Mouse (Mus musculus) heart, adult 2 months (tissue): ENCODE data around the gene H2-Ke6. TPM values are rescaled to one million over a fixed set of nuclear protein-coding genes. Genes with fewer than 3 reads are reported as not detected.

ENCODE experiments used
- DNase-seq, 2 experiments: peaks; one replicate each; pipeline ENCODE4 v3.0.0; 2021
- H3K27ac ChIP-seq: fragments of 200-600 bp; 2 replicates; pipeline ENCODE4 v1.8.1; 2022
- H3K27me3 ChIP-seq: fragments of 200-500 bp; 2 replicates; pipeline ENCODE4 v1.6.1; 2012; ENCODE audit warnings: mild to moderate bottlenecking, low read length, inconsistent platforms, mixed read lengths; ENCODE audit not compliant: control insufficient read depth, insufficient read depth
- H3K36me3 ChIP-seq: fragments of 200-500 bp; 2 replicates; pipeline ENCODE4 v1.6.1; 2012; ENCODE audit warnings: low read length, inconsistent platforms; ENCODE audit not compliant: control insufficient read depth, insufficient read depth
- H3K4me1 ChIP-seq: fragments of 200-500 bp; 2 replicates; pipeline ENCODE4 v1.6.1; 2011; ENCODE audit warnings: low read length; ENCODE audit not compliant: control insufficient read depth, insufficient read depth
- H3K4me3 ChIP-seq: fragments of 200-600 bp; 2 replicates; pipeline ENCODE4 v1.8.1; 2022
- H3K79me2 ChIP-seq: fragments of 200-500 bp; replicated peaks from 2 replicates; pipeline ENCODE4 v1.6.1; 2012; ENCODE audit warnings: mild to moderate bottlenecking, inconsistent platforms, low read length, moderate library complexity, mixed read lengths; ENCODE audit not compliant: control insufficient read depth, insufficient read depth
- H3K9ac ChIP-seq: fragments of 200-500 bp; 2 replicates; pipeline ENCODE4 v1.6.1; 2012; ENCODE audit warnings: low read depth, mild to moderate bottlenecking, control low read depth, inconsistent platforms, low read length, mixed read lengths
- CTCF ChIP-seq: fragments of 200-600 bp; IDR thresholded peaks from 2 replicates; pipeline ENCODE4 v1.8.1; 2022; ENCODE audit warnings: antibody characterized with exemption, mild to moderate bottlenecking, moderate library complexity
- EP300 ChIP-seq: fragments of 200-500 bp; IDR thresholded peaks from 2 replicates; pipeline ENCODE4 v1.6.1; 2011; ENCODE audit warnings: low read depth, low read length, control low read depth; ENCODE audit not compliant: insufficient read depth
- POLR2A ChIP-seq: fragments of 200-500 bp; IDR thresholded peaks from 2 replicates; pipeline ENCODE4 v1.6.1; 2011; ENCODE audit warnings: mild to moderate bottlenecking, low read depth, low read length, control low read depth; ENCODE audit not compliant: insufficient read depth
- WGBS: fragments of 180-500 bp; shearing (Covaris S2); methylation state at CpG from one replicate; pipeline ENCODE4 v1.1.7; 2018; 5-methylcytosine and 5-hydroxymethylcytosine counted together
- intact Hi-C: fragments of 180-260 bp; cut with DNase I; formaldehyde crosslinking; loops from one replicate; pipeline ENCODE4 v1.15.1; 2025
- polyA plus RNA-seq: library from polyadenylated mRNA; depleted of rRNA; stranded (reverse); fragments of >200 nt; gene quantifications from 2 replicates; pipeline ENCODE4 v1.2.3, GENCODE M21; 2012
- total RNA-seq, 2 experiments: library from RNA; stranded (reverse); gene quantifications; 2 replicates each; pipeline ENCODE4 v1.2.3; 2021

Gene H2-Ke6
- total and polyA plus RNA-seq, 3 experiments = 91.6 to 138 (median 112) TPM

DNA sequence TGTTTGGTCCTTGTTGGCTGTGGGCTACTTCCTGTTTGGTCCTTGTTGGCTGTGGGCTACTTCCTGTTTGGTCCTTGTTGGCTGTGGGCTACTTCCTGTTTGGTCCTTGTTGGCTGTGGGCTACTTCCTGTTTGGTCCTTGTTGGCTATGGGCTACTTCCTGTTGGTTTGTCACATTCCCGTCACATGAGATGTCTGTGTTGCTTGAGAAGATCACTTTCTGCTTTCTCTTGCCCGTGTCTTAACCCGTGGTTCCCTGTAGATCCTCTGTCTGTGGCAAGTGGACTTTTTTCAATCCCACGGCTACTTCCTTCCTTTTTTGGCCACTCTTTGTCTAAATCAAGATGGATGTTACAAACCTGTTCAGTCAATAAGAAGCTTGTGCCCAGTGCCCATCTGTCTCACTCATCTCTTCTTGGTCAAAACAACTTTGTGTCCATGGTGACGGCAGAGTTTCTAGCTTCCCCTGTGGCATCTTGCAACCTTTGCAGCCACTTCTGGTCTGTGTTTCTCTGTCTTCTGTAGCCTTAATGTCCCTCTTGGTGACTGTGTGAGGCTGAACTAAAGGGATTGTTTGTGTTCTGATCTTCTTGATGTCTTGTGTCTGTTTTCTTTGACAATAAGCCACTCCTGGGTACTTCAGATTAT, 19.7 kb upstream of the H2-Ke6 start:
- H3K27me3 ChIP-seq = no peaks in the 10 kb centered on the region
- no peak for TF ChIP-seq POLR2A
- no peak for TF ChIP-seq CTCF
- no peak for TF ChIP-seq EP300
- DNase-seq = no peak
- no peak overlapping the region for H3K4me3 ChIP-seq
- no peaks in the 10 kb centered on the region for H3K36me3 ChIP-seq
- H3K27ac ChIP-seq = no peak overlapping the region
- no peaks in the 10 kb centered on the region for H3K79me2 ChIP-seq
- no peaks in the 10 kb centered on the region for H3K4me1 ChIP-seq
- no peak overlapping the region for H3K9ac ChIP-seq
- 81% methylated on average over 5 of the region's 5 CpGs for WGBS
- intact Hi-C loops = no loop called here

DNA sequence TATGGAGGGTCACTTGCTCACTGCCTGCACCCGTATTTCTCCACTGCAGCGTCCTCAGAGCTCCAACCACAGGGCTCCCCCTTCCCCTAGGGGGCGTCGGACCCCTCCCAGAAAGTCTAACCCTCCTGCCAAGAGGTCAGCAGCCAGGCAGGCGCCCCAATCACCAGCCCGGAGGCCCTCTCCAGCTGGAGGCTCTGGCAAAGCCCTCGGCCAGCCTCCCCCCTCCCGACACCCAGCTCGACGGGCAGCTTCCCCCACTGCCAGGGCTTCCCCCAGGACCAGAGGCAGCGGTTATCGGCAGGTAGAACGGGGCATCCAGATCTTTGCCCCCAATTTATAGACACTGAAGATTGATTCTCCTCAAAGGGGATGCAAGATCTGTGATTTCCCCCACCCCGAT, 18.1 kb upstream of the H2-Ke6 start:
- intact Hi-C loops = no loop called here
- Histone ChIP-seq H3K4me1 (no peaks in the 10 kb centered on the region), H3K9ac (no peak overlapping the region), H3K27me3 (no peaks in the 10 kb centered on the region), H3K4me3 (no peak overlapping the region), H3K36me3 (no peaks in the 10 kb centered on the region), H3K79me2 (no peaks in the 10 kb centered on the region), H3K27ac (no peak overlapping the region)
- no peak for DNase-seq
- 82% methylated on average over 14 of the region's 14 CpGs for WGBS
- TF ChIP-seq CTCF = no peak
- TF ChIP-seq POLR2A = no peak
- TF ChIP-seq EP300 = no peak

DNA sequence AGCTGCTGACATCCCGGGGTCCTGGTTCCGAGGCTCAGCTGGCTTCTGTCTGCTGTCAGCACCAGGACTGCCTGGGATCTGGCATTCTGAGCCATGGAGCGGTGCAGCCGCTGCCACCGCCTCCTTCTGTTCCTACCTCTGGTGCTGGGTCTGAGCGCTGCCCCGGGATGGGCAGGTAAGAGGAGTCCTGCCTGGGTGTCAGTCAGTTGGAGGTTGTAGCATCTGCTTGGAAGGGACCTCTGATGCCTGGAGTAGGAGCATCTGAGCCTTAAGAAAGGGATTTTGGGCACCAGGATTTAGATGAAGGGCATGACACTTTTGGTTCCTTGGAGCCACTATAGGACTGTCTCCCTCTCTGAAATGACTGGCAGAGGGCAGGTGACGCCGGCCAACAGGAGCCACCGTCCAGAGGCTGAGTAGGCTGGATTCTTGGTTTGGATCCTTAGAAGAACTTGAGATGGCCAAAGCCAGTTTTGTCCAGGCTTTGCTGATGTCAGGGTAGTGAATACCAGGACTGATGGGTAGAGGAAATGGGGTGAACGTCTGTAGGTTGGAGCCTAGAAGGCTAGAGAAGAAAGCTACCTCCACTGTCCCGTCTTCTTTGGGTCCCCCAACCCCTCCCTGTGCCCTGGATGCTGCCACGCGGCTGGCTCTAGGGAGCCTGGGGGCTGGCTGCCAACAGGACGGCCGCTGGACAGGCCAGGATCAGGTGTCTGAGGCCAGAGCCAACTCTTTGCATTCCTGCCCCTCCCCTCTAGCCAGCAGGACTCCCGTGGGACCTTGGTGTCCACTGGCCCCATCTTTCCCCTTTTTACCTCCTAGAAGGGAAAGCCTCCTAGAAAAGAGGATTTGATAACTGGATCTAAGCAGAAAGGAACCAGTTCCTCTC, 11.9 kb upstream of the H2-Ke6 start:
- TF ChIP-seq CTCF (no peak), POLR2A (0 out of 2 replicates have a peak, but pooled peaks have one; percentile 2)
- WGBS = 16% methylated on average over 17 of the region's 17 CpGs
- no peak overlapping the region for H3K4me3 ChIP-seq
- H3K4me1 ChIP-seq = peaks cover 2% of the 10 kb centered on the region; the same call in 1 of the 2 replicates
- H3K27ac ChIP-seq = no peak overlapping the region
- intact Hi-C loops = no loop called here
- H3K9ac ChIP-seq = no peak overlapping the region
- no peaks in the 10 kb centered on the region for H3K36me3 ChIP-seq
- H3K79me2 ChIP-seq = no peaks in the 10 kb centered on the region
- DNase-seq = peak; percentile 69 to 81
- no peaks in the 10 kb centered on the region for H3K27me3 ChIP-seq

DNA sequence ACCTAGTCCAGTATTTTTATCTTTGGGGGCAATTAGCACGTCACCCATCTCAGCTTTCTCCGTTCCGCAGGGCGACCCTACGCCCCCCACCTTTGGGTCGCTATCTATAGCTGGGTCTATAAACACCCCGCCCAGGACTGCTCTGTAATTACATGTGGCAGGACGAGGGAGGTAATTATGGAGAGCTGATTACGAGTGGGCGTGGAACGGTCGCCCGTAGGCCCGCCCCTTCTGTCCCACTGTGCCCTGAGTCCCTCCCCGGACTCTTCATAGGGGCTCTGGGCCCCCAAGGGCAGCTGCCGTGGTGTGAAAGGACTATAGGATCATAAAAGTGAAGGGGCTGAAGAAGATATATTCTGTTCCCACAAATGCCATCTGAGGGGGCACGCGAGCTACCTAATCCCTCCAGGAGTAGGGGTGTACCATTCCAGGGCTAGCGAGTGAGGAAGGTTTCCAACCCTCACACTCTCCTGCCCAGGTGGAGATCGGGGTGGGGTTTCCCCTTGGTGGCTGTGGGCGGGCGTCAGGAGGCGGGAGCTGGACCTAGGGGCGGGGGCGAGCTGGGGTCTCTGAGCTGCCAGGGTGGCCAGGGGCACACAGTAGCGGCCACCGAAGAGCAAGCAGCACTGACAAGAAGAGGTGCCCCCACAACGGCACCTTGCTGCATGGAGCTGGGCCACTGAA, 11.2 kb upstream of the H2-Ke6 start, which contains the start of gene Col11a2:
Col11a2 (plus strand) TSS at position 560 of the 684 bp plus-strand sequence.
- H3K36me3 ChIP-seq = no peaks in the 10 kb centered on the region
- H3K79me2 ChIP-seq = no peaks in the 10 kb centered on the region
- 10% methylated on average over 28 of the region's 28 CpGs for WGBS
- no peak within 1 kb of the TSS for H3K27ac ChIP-seq
- H3K27me3 ChIP-seq = no peaks in the 10 kb centered on the region
- DNase-seq = peak in 1 of 2 experiments; percentile 33
- H3K4me1 ChIP-seq = peaks cover 3% of the 10 kb centered on the region; the same call in 1 of the 2 replicates
- H3K4me3 ChIP-seq = no peak within 1 kb of the TSS
- TF ChIP-seq EP300 = no peak
- TF ChIP-seq CTCF = no peak
- no peak for TF ChIP-seq POLR2A
- intact Hi-C loops = no loop called here
- H3K9ac ChIP-seq = no peak within 1 kb of the TSS

DNA sequence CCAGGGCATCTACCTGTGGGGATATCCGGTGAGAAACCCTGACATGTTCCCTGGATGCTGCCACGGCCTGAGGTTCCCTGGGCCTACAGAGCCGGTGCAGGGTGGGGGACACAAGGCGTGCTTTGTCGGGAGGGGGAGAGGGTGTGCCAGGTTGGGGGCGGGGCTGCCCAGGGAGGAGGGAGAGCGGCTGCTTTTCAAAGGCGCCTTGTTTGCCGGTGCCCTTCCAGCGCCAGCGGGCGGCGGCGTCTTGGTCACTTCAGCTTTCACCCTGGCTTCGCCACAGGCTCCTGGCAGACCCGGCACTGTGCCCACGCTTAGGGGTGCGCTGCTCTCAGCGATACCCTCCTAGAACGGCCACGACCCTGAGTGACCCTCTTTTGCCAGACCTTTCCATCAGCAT, 10.6 kb upstream of the H2-Ke6 start:
- Histone ChIP-seq H3K27ac (no peak overlapping the region), H3K27me3 (no peaks in the 10 kb centered on the region), H3K9ac (no peak overlapping the region), H3K79me2 (no peaks in the 10 kb centered on the region), H3K4me3 (no peak overlapping the region), H3K4me1 (peaks cover 3% of the 10 kb centered on the region; the same call in 1 of the 2 replicates), H3K36me3 (no peaks in the 10 kb centered on the region)
- 24% methylated on average over 21 of the region's 21 CpGs for WGBS
- TF ChIP-seq CTCF (no peak), POLR2A (no peak), EP300 (no peak)
- peak; percentile 18 to 30 for DNase-seq
- intact Hi-C loops = no loop called here
